Mouse (Mus musculus): ENCODE results near the gene Baz2b. TPM values are rescaled to one million over a fixed set of nuclear protein-coding genes. Genes with fewer than 3 reads are reported as not detected.
A peak's percentile ranks its signal among the peaks of the same experiment; 100 is the strongest.

Gene Baz2b
- polyA plus RNA-seq (2015; fragmentation: Nextera tagmentation; extraction: Ambion mirVana) = 64.6 and 67.1 TPM in 2 replicates

GRCm38 (mm10) chr2:60209703-60210651 lies at the start of gene Baz2b, which contains the start of gene March7:
Gene Baz2b, minus strand, starts transcription at chr2:60209839.
Gene March7, plus strand, starts transcription at chr2:60209887.
- peaks cover 29% of the 10 kb centered on the region for H3K36me3 ChIP-seq
- WGBS = under 1% methylated on average over 59 of the region's 109 CpGs
- peak within 1 kb of the TSS; percentile 84 for H3K27ac ChIP-seq
- H3K9me3 ChIP-seq = no peaks in the 10 kb centered on the region
- peak within 1 kb of the TSS; percentile 90 for H3K4me3 ChIP-seq
- H3K9ac ChIP-seq = peak within 1 kb of the TSS; percentile 92
- ATAC-seq (ENCODE audit: low FRiP score, low read depth) = peak; percentile 92
- peak within 1 kb of the TSS; percentile 83 for H3K4me2 ChIP-seq (replicated peaks)
- no peaks in the 10 kb centered on the region for H3K27me3 ChIP-seq
- H3K4me1 ChIP-seq = peaks cover 37% of the 10 kb centered on the region

GRCm38 (mm10) chr2:60259186-60259585 lies 49.5 kb upstream of the Baz2b start:
- Histone ChIP-seq H3K27ac (no peak overlapping the region), H3K36me3 (peaks cover 39% of the 10 kb centered on the region), H3K4me2 (replicated peaks) (no peak overlapping the region), H3K9me3 (peaks cover 10% of the 10 kb centered on the region), H3K4me1 (no peaks in the 10 kb centered on the region), H3K27me3 (no peaks in the 10 kb centered on the region), H3K4me3 (no peak overlapping the region), H3K9ac (no peak overlapping the region)
- no peak for ATAC-seq (ENCODE audit: low FRiP score, low read depth)
- WGBS = 96% methylated on average over 5 of the region's 5 CpGs

GRCm38 (mm10) chr2:60256751-60257150 lies 47.1 kb upstream of the Baz2b start:
- H3K9me3 ChIP-seq = peaks cover 10% of the 10 kb centered on the region
- peaks cover 44% of the 10 kb centered on the region for H3K36me3 ChIP-seq
- no peak overlapping the region for H3K4me2 ChIP-seq (replicated peaks)
- no peaks in the 10 kb centered on the region for H3K4me1 ChIP-seq
- ATAC-seq (ENCODE audit: low FRiP score, low read depth) = no peak
- 84% methylated on average over 2 of the region's 2 CpGs for WGBS
- H3K4me3 ChIP-seq = no peak overlapping the region
- H3K27me3 ChIP-seq = no peaks in the 10 kb centered on the region
- H3K9ac ChIP-seq = no peak overlapping the region
- H3K27ac ChIP-seq = no peak overlapping the region

- no peak overlapping the region for H3K4me2 ChIP-seq (replicated peaks)
- H3K9me3 ChIP-seq = peaks cover 7% of the 10 kb centered on the region; the same call in 1 of the 2 replicates
- H3K4me3 ChIP-seq = no peak overlapping the region
- ATAC-seq (ENCODE audit: low FRiP score, low read depth) = no peak
- H3K36me3 ChIP-seq = peaks cover 47% of the 10 kb centered on the region
- no peaks in the 10 kb centered on the region for H3K4me1 ChIP-seq
- no peak overlapping the region for H3K27ac ChIP-seq
- no peaks in the 10 kb centered on the region for H3K27me3 ChIP-seq
- no peak overlapping the region for H3K9ac ChIP-seq
Measured at GRCm38 (mm10) chr2:60253506-60253905, 43.9 kb upstream of the Baz2b start.

- H3K4me1 ChIP-seq = no peaks in the 10 kb centered on the region
- WGBS = 89% methylated on average over 4 of the region's 4 CpGs
- H3K36me3 ChIP-seq = peaks cover 40% of the 10 kb centered on the region
- no peaks in the 10 kb centered on the region for H3K27me3 ChIP-seq
- no peak; the same call in 1 of the 2 replicates for ATAC-seq (ENCODE audit: low FRiP score, low read depth)
- no peak overlapping the region for H3K9ac ChIP-seq
- no peak overlapping the region for H3K4me2 ChIP-seq (replicated peaks)
- 0 out of 2 replicates have a peak, but pooled peaks cover 4% of the 10 kb centered on the region for H3K9me3 ChIP-seq
- H3K27ac ChIP-seq = no peak overlapping the region
- H3K4me3 ChIP-seq = no peak overlapping the region
Measured at GRCm38 (mm10) chr2:60252782-60253181, 43.1 kb upstream of the Baz2b start.

- no peak for ATAC-seq (ENCODE audit: low FRiP score, low read depth)
- H3K9ac ChIP-seq = no peak overlapping the region
- no peaks in the 10 kb centered on the region for H3K9me3 ChIP-seq
- peaks cover 83% of the 10 kb centered on the region for H3K36me3 ChIP-seq
- no peak overlapping the region for H3K4me2 ChIP-seq (replicated peaks)
- WGBS = 83% methylated on average over 7 of the region's 7 CpGs
- H3K27ac ChIP-seq = no peak overlapping the region
- H3K4me1 ChIP-seq = no peaks in the 10 kb centered on the region
- H3K27me3 ChIP-seq = no peaks in the 10 kb centered on the region
- no peak overlapping the region for H3K4me3 ChIP-seq
Measured at GRCm38 (mm10) chr2:60234506-60234905, 24.9 kb upstream of the Baz2b start.

- whole genome bisulfite sequencing = 32% methylated on average over 2 of the region's 2 CpGs
- no peak overlapping the region for H3K9ac ChIP-seq
- H3K4me1 ChIP-seq = no peaks in the 10 kb centered on the region
- no peaks in the 10 kb centered on the region for H3K27me3 ChIP-seq
- no peak overlapping the region for H3K4me2 ChIP-seq (replicated peaks)
- ATAC-seq (ENCODE audit: low FRiP score, low read depth) = no peak
- H3K27ac ChIP-seq = no peak overlapping the region
- H3K4me3 ChIP-seq = no peak overlapping the region
- peaks cover 72% of the 10 kb centered on the region for H3K36me3 ChIP-seq
- no peaks in the 10 kb centered on the region for H3K9me3 ChIP-seq
Measured at GRCm38 (mm10) chr2:60233147-60233546, 23.5 kb upstream of the Baz2b start.

- Histone ChIP-seq H3K9ac (no peak overlapping the region), H3K36me3 (peaks cover 49% of the 10 kb centered on the region), H3K4me2 (replicated peaks) (no peak overlapping the region), H3K4me1 (no peaks in the 10 kb centered on the region), H3K9me3 (no peaks in the 10 kb centered on the region), H3K27ac (no peak overlapping the region), H3K27me3 (no peaks in the 10 kb centered on the region), H3K4me3 (no peak overlapping the region)
- no peak for ATAC-seq (ENCODE audit: low FRiP score, low read depth)
- 91% methylated on average over 2 of the region's 2 CpGs for WGBS
Measured at GRCm38 (mm10) chr2:60230361-60230760, 20.7 kb upstream of the Baz2b start.

- no peak for ATAC-seq (ENCODE audit: low FRiP score, low read depth)
- H3K36me3 ChIP-seq = peaks cover 35% of the 10 kb centered on the region
- H3K9ac ChIP-seq = no peak overlapping the region
- H3K4me3 ChIP-seq = no peak overlapping the region
- H3K27ac ChIP-seq = no peak overlapping the region
- WGBS = 86% methylated on average over 1 of the region's 1 CpGs
- no peak overlapping the region for H3K4me2 ChIP-seq (replicated peaks)
- no peaks in the 10 kb centered on the region for H3K27me3 ChIP-seq
- no peaks in the 10 kb centered on the region for H3K9me3 ChIP-seq
- no peaks in the 10 kb centered on the region for H3K4me1 ChIP-seq
Measured at GRCm38 (mm10) chr2:60228470-60228869, 18.8 kb upstream of the Baz2b start.

GRCm38 (mm10) chr2:60223489-60223888 lies 13.8 kb upstream of the Baz2b start:
- Histone ChIP-seq H3K9ac (no peak overlapping the region), H3K27ac (no peak overlapping the region), H3K4me3 (no peak overlapping the region), H3K9me3 (no peaks in the 10 kb centered on the region), H3K4me2 (replicated peaks) (no peak overlapping the region), H3K27me3 (no peaks in the 10 kb centered on the region), H3K36me3 (no peaks in the 10 kb centered on the region), H3K4me1 (peaks cover 8% of the 10 kb centered on the region)
- WGBS = 71% methylated on average over 1 of the region's 1 CpGs
- no peak for ATAC-seq (ENCODE audit: low FRiP score, low read depth)

- 79% methylated on average over 2 of the region's 2 CpGs for WGBS
- Histone ChIP-seq H3K36me3 (peaks cover 8% of the 10 kb centered on the region; the same call in 1 of the 2 replicates), H3K4me1 (peaks cover 8% of the 10 kb centered on the region), H3K27ac (no peak overlapping the region), H3K27me3 (no peaks in the 10 kb centered on the region), H3K9ac (no peak overlapping the region), H3K4me3 (no peak overlapping the region), H3K9me3 (no peaks in the 10 kb centered on the region), H3K4me2 (replicated peaks) (no peak overlapping the region)
- no peak for ATAC-seq (ENCODE audit: low FRiP score, low read depth)
Measured at GRCm38 (mm10) chr2:60221954-60222353, 12.3 kb upstream of the Baz2b start.

- 72% methylated on average over 6 of the region's 6 CpGs for WGBS
- H3K9ac ChIP-seq = no peak overlapping the region
- H3K36me3 ChIP-seq = peaks cover 8% of the 10 kb centered on the region; the same call in 1 of the 2 replicates
- no peaks in the 10 kb centered on the region for H3K9me3 ChIP-seq
- H3K4me1 ChIP-seq = peaks cover 13% of the 10 kb centered on the region
- no peak overlapping the region for H3K4me2 ChIP-seq (replicated peaks)
- H3K4me3 ChIP-seq = no peak overlapping the region
- H3K27ac ChIP-seq = no peak overlapping the region
- no peak for ATAC-seq (ENCODE audit: low FRiP score, low read depth)
- H3K27me3 ChIP-seq = no peaks in the 10 kb centered on the region
Measured at GRCm38 (mm10) chr2:60221236-60221635, 11.6 kb upstream of the Baz2b start.
